Mouse (Mus musculus) layer of hippocampus, adult 2 months (tissue): ENCODE data around the gene Ddx5. TPM values are rescaled to one million over a fixed set of nuclear protein-coding genes. Genes with fewer than 3 reads are reported as not detected.
A peak's percentile ranks its signal among the peaks of the same experiment; 100 is the strongest.

Source experiments
- DNase-seq, 2 experiments: peaks; one replicate each; pipeline ENCODE4 v3.0.0; 2022; ENCODE audit warnings: low spot score in 2 of 2
- H3K27ac ChIP-seq: fragments of 200-600 bp; 2 replicates; pipeline ENCODE4 v1.8.1; 2022
- H3K4me3 ChIP-seq: fragments of 200-600 bp; 2 replicates; pipeline ENCODE4 v1.8.1; 2022; ENCODE audit warnings: mild to moderate bottlenecking
- CTCF ChIP-seq: fragments of 200-600 bp; conservative IDR thresholded peaks from 2 replicates; pipeline ENCODE4 v1.8.1; 2022; ENCODE audit warnings: antibody characterized with exemption, mild to moderate bottlenecking, moderate library complexity
- long read RNA-seq, 2 experiments: library from polyadenylated mRNA; stranded (forward); transcript quantifications; one replicate each; pipeline ENCODE4 v2.0.0; 2021; ENCODE audit warnings: borderline mapping rate in 2 of 2
- total RNA-seq, 2 experiments: library from RNA; stranded (reverse); gene quantifications; 2 replicates each; pipeline ENCODE4 v1.2.3; 2021

Gene Ddx5
- total RNA-seq = 100 to 1,000 TPM; 779 to 834 TPM
- long read RNA-seq, experiment 1, transcript Ddx5-201 (13 exons, 3,559 nt) = major isoform, 346 of 636 reads
- long read RNA-seq, experiment 1, transcript Ddx5-208 (12 exons, 3,593 nt) = minor isoform, 135 of 636 reads
- long read RNA-seq, experiment 1, partial matches to known transcripts = 50 of 636 reads
- long read RNA-seq, experiment 1, other reads (novel, unspliced or antisense) = 105 of 636 reads
- long read RNA-seq, experiment 2, transcript Ddx5-208 (12 exons, 3,593 nt) = minor isoform, 182 of 935 reads
- long read RNA-seq, experiment 2, transcript Ddx5-201 (13 exons, 3,559 nt) = major isoform, 558 of 935 reads
- long read RNA-seq, experiment 2, partial matches to known transcripts = 111 of 935 reads
- long read RNA-seq, experiment 2, other reads (novel, unspliced or antisense) = 84 of 935 reads

DNA sequence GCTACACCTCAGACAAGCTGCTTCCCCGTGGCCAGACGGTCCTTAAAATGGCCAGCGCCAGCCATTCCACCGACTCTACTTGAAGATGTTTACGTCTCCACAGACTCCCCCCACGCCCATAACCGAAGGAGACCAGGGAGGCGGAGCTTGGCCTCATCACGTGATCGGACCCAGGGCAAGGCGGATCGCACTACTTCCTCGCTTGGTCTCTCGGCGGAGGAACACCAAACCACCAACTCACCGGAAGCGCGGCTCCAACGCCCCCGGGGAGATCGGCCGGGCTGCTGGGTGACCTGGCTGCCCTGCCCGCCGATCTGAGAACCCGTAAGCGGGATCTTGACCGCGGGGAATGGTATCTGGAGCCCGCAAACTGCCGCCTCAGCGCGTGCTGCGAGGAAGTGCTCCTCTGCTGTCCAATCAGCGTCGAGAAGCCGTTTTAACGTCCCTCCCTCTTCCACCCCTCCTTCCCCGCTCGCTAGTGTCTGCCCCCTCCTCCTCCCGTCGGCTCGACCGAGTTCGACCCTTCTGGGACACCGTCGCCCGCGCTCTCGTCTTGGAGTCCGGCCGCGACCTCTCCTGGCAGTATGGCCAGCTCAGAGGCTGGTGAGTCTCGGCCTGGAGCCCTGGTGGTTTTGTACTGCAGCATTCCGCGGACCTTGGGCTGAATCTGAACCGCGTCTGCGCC lies at the start of gene Ddx5, which contains the start of gene Cep95:
Gene Ddx5, minus strand, starts transcription at position 411 of the 685 bp plus-strand sequence.
Gene Cep95, plus strand, starts transcription at position 478 of the 685 bp plus-strand sequence.
- TF ChIP-seq CTCF = peak; percentile 36
- H3K4me3 ChIP-seq = peak within 1 kb of the TSS; percentile 89
- peak within 1 kb of the TSS; percentile 100 for H3K27ac ChIP-seq
- peak; percentile 90 to 96 for DNase-seq

GRCm38 (mm10) chr11:106828079-106828478 lies 39.1 kb upstream of the Ddx5 start:
- no peak overlapping the region for H3K27ac ChIP-seq
- no peak for TF ChIP-seq CTCF
- DNase-seq = no peak
- H3K4me3 ChIP-seq = no peak overlapping the region

DNA sequence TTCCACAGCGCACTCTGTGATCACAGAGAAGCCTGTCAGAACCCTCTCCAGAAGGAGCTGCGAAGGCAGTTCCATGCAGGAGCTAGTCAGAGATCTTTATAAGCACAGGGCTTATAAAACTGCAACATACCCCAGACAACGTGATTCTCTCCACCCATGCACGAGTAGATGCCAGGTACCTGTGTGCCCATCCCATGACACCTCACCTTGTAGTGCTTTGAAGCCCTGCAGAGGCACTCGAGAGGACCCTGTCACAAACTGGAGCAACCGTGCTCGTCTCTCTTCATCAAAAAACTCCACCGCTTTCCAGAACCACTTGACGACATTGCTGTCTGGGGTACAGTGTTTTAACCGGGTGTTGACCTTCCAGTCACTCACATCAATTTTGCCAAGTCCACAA lies 35.4 kb upstream of the Ddx5 start:
- DNase-seq = no peak
- no peak for TF ChIP-seq CTCF
- Histone ChIP-seq H3K27ac (peak overlapping the region; percentile 78; the same call in 1 of the 2 replicates), H3K4me3 (no peak overlapping the region)

- no peak for DNase-seq
- peak overlapping the region; percentile 78; the same call in 1 of the 2 replicates for H3K27ac ChIP-seq
- no peak for TF ChIP-seq CTCF
- no peak overlapping the region for H3K4me3 ChIP-seq
Measured at GRCm38 (mm10) chr11:106823741-106824140, 34.8 kb upstream of the Ddx5 start.

- H3K27ac ChIP-seq = peak overlapping the region; percentile 78
Measured at GRCm38 (mm10) chr11:106822911-106823310, 33.9 kb upstream of the Ddx5 start.

GRCm38 (mm10) chr11:106822491-106822890 lies 33.5 kb upstream of the Ddx5 start:
- no peak for TF ChIP-seq CTCF
- peak overlapping the region; percentile 78 for H3K27ac ChIP-seq
- H3K4me3 ChIP-seq = no peak overlapping the region
- DNase-seq = no peak

More at GRCm38 (mm10) chr11:106822911-106823310, 33.9 kb upstream of the Ddx5 start:
- H3K4me3 ChIP-seq = no peak overlapping the region
- no peak for TF ChIP-seq CTCF
- peak; percentile 47 to 58 for DNase-seq

DNA sequence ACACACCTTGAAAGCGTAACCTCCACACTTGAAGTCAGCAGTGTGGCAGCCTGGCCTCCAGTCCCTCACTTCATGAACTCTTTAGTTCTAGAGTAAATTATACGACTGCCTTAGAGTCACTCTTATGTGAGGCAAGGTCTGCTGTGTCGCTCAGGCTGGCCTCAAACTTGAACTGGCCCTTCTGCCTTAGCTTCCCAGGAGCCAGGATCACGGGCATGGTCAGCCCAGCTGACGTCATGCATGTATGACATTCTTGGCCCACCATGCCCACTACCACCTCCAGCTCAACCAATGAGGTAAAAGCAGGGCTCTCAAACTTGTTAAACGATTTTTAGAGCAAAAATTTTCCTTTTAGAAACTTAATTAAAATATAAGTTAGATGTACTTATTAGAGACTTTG lies 32.4 kb upstream of the Ddx5 start:
- no peak for TF ChIP-seq CTCF
- Histone ChIP-seq H3K4me3 (no peak overlapping the region), H3K27ac (peak overlapping the region; percentile 78)
- no peak for DNase-seq

DNA sequence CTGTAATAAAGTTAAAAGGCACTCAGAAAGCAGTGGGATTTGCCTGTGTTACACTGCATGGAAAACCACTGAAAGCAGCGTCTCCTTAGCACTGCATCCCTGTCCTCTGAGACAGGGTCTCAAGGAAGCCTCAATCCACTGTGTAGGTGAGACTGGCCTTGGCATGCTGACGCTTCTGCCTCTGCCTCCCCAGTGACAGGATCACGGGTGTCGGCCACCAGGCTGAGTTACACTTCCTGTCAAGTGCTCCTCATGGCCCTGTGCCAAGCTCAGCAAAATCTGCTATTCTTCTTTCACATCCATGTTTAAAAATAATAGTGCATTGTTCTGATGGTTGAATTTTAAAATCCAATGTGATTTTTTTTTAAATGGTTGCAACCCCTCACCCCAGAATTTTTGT lies 32.0 kb upstream of the Ddx5 start:
- TF ChIP-seq CTCF = no peak
- Histone ChIP-seq H3K27ac (peak overlapping the region; percentile 78), H3K4me3 (no peak overlapping the region)
- DNase-seq = peak; percentile 28 to 44

DNA sequence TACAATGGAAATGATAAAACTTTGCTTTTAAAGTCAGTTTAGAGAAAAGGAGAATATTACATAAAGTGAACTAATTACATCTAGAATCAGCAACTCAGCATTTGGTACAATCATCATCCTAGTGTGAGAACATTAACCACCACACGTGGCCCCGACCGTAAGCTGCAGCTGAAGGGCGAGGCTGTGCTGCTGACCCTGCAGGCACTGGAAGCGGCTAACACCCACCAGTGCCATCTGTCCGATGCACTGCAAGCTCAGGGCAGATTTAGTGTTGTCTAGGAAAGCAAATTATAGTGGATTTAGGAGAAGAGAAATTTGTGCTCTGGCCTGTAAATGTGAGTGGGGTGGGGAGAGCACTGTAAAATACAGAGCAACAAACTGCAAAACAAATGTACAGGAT lies 31.3 kb upstream of the Ddx5 start:
- Histone ChIP-seq H3K27ac (peak overlapping the region; percentile 78), H3K4me3 (no peak overlapping the region)
- no peak for DNase-seq
- TF ChIP-seq CTCF = no peak

- H3K27ac ChIP-seq = peak overlapping the region; percentile 78
- TF ChIP-seq CTCF = no peak
- H3K4me3 ChIP-seq = no peak overlapping the region
- DNase-seq = no peak
Measured at GRCm38 (mm10) chr11:106819595-106819994, 30.6 kb upstream of the Ddx5 start.

GRCm38 (mm10) chr11:106818341-106818740 lies 29.4 kb upstream of the Ddx5 start:
- DNase-seq = peak in 1 of 2 experiments; percentile 30
- H3K27ac ChIP-seq = peak overlapping the region; percentile 78
- no peak overlapping the region for H3K4me3 ChIP-seq
- no peak for TF ChIP-seq CTCF

DNA sequence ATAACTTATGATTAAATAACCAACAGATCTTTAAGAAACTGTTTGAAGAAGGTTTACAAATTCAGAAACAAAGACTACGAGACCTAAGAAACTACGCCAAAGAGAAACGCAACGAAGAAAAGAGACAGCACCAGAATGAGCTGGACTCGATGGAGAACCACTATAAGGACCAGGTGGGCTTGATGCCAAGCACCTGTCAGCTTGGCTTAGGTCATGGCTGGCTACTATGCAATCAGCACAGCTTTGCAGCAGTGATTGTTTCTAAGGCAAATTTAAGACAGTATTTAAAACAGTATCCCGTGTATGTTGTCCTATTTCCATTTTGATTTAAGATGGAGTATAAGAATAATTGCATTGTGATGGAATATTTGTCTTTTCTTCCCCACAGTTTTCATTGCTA lies 28.8 kb upstream of the Ddx5 start:
- no peak for TF ChIP-seq CTCF

DNA sequence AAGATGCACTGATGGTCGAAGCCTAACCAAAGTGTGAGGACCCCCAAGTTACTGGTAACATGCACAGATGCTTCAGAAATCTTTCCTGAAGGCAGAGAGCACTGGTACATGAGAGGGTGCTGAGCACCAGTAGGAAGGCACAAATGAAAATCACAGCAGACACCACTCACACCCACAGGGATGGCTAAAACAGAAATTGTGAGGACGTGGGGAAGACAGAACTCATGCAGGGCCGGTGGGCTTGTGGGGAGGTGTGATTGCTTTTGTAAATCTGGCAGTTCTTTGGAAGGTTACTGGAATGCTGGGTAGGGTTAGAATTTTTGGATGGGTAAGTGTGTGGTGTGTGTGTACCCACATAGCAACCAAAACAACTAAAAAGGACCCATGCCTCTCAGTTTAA lies 28.2 kb upstream of the Ddx5 start:
- DNase-seq = no peak
- peak overlapping the region; percentile 78; the same call in 1 of the 2 replicates for H3K27ac ChIP-seq
- H3K4me3 ChIP-seq = no peak overlapping the region
- no peak for TF ChIP-seq CTCF

More for the DNA sequence above, 28.8 kb upstream of the Ddx5 start:
- DNase-seq = no peak
- Histone ChIP-seq H3K4me3 (no peak overlapping the region), H3K27ac (peak overlapping the region; percentile 78)
